Mouse (Mus musculus): Measurements from ENCODE around the gene Hypk. TPM values are rescaled to one million over a fixed set of nuclear protein-coding genes. Genes with fewer than 3 reads are reported as not detected.

Hypk gene
- polyA plus RNA-seq, 1 experiment from 2014 or later: 75.9 TPM

GRCm38 (mm10) chr2:121415103-121415502 lies 38.0 kb upstream of the Hypk start:
- no peaks in the 10 kb centered on the region for H3K4me1 ChIP-seq (replicated peaks; ENCODE audit: control insufficient read depth, insufficient read depth)
- H3K27ac ChIP-seq (replicated peaks): no peak overlapping the region
- peak overlapping the region; percentile 97 for H3K4me3 ChIP-seq (ENCODE audit: low read depth, low read length)
- H3K9ac ChIP-seq (ENCODE audit: low read length): no peak overlapping the region
- no peaks in the 10 kb centered on the region for H3K9me3 ChIP-seq (ENCODE audit: control insufficient read depth, low read length)
- ATAC-seq (ENCODE audit: low FRiP score, low TSS enrichment) (no peak), DNase-seq (ENCODE audit: low spot score) (no peak)
- H3K36me3 ChIP-seq (ENCODE audit: control insufficient read depth, insufficient read depth, low read length): 0 out of 2 replicates have a peak, but pooled peaks cover 2% of the 10 kb centered on the region
- WGBS: 34% methylated on average over 3 of the region's 3 CpGs
- no peak for TF ChIP-seq EP300 (optimal IDR thresholded peaks at IDR 0.05)
- TF ChIP-seq CTCF (IDR thresholded peaks at IDR 0.05; ENCODE audit: low read depth): no peak
- H3K4me2 ChIP-seq (replicated peaks; ENCODE audit: low read depth): peak overlapping the region; percentile 60
- H3K27me3 ChIP-seq (ENCODE audit: control insufficient read depth, insufficient read depth, low read length): no peaks in the 10 kb centered on the region

GRCm38 (mm10) chr2:121415591-121415990 lies 37.5 kb upstream of the Hypk start:
- Histone ChIP-seq H3K9ac (ENCODE audit: low read length) (no peak overlapping the region), H3K4me2 (replicated peaks; ENCODE audit: low read depth) (peak overlapping the region; percentile 60), H3K9me3 (ENCODE audit: control insufficient read depth, low read length) (no peaks in the 10 kb centered on the region), H3K4me1 (replicated peaks; ENCODE audit: control insufficient read depth, insufficient read depth) (no peaks in the 10 kb centered on the region), H3K27ac (replicated peaks) (no peak overlapping the region), H3K27me3 (ENCODE audit: control insufficient read depth, insufficient read depth, low read length) (no peaks in the 10 kb centered on the region), H3K4me3 (ENCODE audit: low read depth, low read length) (peak overlapping the region; percentile 97; the same call in 1 of the 2 replicates), H3K36me3 (ENCODE audit: control insufficient read depth, insufficient read depth, low read length) (0 out of 2 replicates have a peak, but pooled peaks cover 2% of the 10 kb centered on the region)
- WGBS: 61% methylated on average over 3 of the region's 3 CpGs
- DNase-seq (ENCODE audit: low spot score) (no peak), ATAC-seq (ENCODE audit: low FRiP score, low TSS enrichment) (no peak)
- TF ChIP-seq EP300 (optimal IDR thresholded peaks at IDR 0.05) (no peak), CTCF (IDR thresholded peaks at IDR 0.05; ENCODE audit: low read depth) (no peak)

DNA sequence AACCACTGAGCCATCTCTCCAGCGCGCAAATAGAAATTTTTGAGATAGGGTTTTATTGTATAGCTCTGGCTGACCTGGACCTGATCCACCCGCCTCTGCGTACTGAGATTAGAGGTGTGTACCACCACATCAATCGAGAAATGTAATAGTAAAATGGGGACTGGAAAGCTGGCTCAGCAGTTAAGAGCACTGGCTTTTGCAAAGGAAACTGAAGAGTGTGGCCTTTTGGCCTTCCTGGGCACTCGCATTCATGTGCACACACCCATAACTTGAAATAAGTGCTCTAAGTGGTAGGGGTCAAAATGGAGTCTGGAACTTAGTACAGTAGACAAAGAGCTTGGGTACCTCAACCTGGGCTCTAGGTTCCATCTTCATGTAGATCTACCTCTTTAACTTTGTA lies 36.7 kb upstream of the Hypk start:
- no peak overlapping the region for H3K9ac ChIP-seq (ENCODE audit: low read length)
- no peak overlapping the region for H3K27ac ChIP-seq (replicated peaks)
- DNase-seq (ENCODE audit: low spot score) (no peak), ATAC-seq (ENCODE audit: low FRiP score, low TSS enrichment) (no peak)
- H3K9me3 ChIP-seq (ENCODE audit: control insufficient read depth, low read length): no peaks in the 10 kb centered on the region
- H3K4me1 ChIP-seq (replicated peaks; ENCODE audit: control insufficient read depth, insufficient read depth): no peaks in the 10 kb centered on the region
- 59% methylated on average over 6 of the region's 6 CpGs for WGBS
- H3K27me3 ChIP-seq (ENCODE audit: control insufficient read depth, insufficient read depth, low read length): no peaks in the 10 kb centered on the region
- H3K4me2 ChIP-seq (replicated peaks; ENCODE audit: low read depth): no peak overlapping the region
- H3K4me3 ChIP-seq (ENCODE audit: low read depth, low read length): no peak overlapping the region
- 0 out of 2 replicates have a peak, but pooled peaks cover 2% of the 10 kb centered on the region for H3K36me3 ChIP-seq (ENCODE audit: control insufficient read depth, insufficient read depth, low read length)
- TF ChIP-seq CTCF (IDR thresholded peaks at IDR 0.05; ENCODE audit: low read depth): no peak
- TF ChIP-seq EP300 (optimal IDR thresholded peaks at IDR 0.05): no peak

DNA sequence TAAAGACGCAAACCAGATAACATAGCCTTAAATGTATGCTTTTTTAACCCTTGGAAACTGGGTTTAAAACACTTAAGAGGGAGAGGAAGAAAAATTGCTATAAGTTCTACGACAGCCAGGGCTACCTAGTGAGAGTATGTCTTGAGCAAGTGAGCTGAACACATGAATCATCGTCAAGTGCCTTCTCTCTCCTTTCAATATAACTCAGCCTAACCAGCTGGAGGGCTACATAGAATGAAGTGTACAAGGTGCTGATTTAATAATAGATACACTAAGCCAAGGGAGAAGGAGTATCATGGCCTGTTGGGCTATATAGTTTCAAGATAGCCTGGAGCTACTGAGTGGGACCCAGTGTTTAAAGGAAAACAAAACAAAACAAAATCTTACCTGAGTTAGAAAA lies 34.6 kb upstream of the Hypk start:
- Histone ChIP-seq H3K36me3 (ENCODE audit: control insufficient read depth, insufficient read depth, low read length) (0 out of 2 replicates have a peak, but pooled peaks cover 5% of the 10 kb centered on the region), H3K9me3 (ENCODE audit: control insufficient read depth, low read length) (no peaks in the 10 kb centered on the region), H3K27me3 (ENCODE audit: control insufficient read depth, insufficient read depth, low read length) (no peaks in the 10 kb centered on the region), H3K4me1 (replicated peaks; ENCODE audit: control insufficient read depth, insufficient read depth) (no peaks in the 10 kb centered on the region), H3K9ac (ENCODE audit: low read length) (no peak overlapping the region), H3K4me3 (ENCODE audit: low read depth, low read length) (no peak overlapping the region), H3K4me2 (replicated peaks; ENCODE audit: low read depth) (no peak overlapping the region), H3K27ac (replicated peaks) (0 out of 2 replicates have a peak overlapping the region, but pooled peaks have one; percentile 13)
- DNase-seq (ENCODE audit: low spot score) (no peak), ATAC-seq (ENCODE audit: low FRiP score, low TSS enrichment) (no peak)
- TF ChIP-seq CTCF (IDR thresholded peaks at IDR 0.05; ENCODE audit: low read depth): no peak
- no peak for TF ChIP-seq EP300 (optimal IDR thresholded peaks at IDR 0.05)
- 61% methylated on average over 3 of the region's 3 CpGs for WGBS

DNA sequence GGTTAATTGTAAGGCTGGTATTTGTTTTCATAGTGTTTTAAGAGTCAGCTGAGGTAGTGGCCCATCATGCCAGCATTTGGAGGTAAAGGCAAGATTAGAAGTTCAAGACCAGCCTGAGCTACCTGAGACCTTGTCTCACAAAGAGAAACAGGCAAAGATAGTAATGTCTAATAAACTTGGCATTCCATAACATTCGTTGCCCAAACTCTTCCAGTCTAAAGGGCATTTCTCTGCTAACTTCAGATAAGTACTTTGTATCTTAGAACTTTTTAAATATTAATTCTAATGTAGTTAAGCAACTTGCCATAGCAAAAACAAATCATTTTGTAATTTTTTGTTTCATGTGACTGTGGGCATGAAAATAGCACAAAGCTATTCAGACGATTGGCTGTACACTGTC lies 29.9 kb upstream of the Hypk start:
- H3K4me3 ChIP-seq (ENCODE audit: low read depth, low read length): no peak overlapping the region
- no peak for DNase-seq (ENCODE audit: low spot score)
- WGBS: 85% methylated on average over 2 of the region's 2 CpGs
- H3K27ac ChIP-seq (replicated peaks): no peak overlapping the region
- ATAC-seq (ENCODE audit: low FRiP score, low TSS enrichment): no peak
- TF ChIP-seq CTCF (IDR thresholded peaks at IDR 0.05; ENCODE audit: low read depth) (no peak), EP300 (optimal IDR thresholded peaks at IDR 0.05) (no peak)
- peaks cover 12% of the 10 kb centered on the region for H3K36me3 ChIP-seq (ENCODE audit: control insufficient read depth, insufficient read depth, low read length)
- no peaks in the 10 kb centered on the region for H3K4me1 ChIP-seq (replicated peaks; ENCODE audit: control insufficient read depth, insufficient read depth)
- no peak overlapping the region for H3K9ac ChIP-seq (ENCODE audit: low read length)
- H3K9me3 ChIP-seq (ENCODE audit: control insufficient read depth, low read length): no peaks in the 10 kb centered on the region
- H3K27me3 ChIP-seq (ENCODE audit: control insufficient read depth, insufficient read depth, low read length): no peaks in the 10 kb centered on the region
- no peak overlapping the region for H3K4me2 ChIP-seq (replicated peaks; ENCODE audit: low read depth)

DNA sequence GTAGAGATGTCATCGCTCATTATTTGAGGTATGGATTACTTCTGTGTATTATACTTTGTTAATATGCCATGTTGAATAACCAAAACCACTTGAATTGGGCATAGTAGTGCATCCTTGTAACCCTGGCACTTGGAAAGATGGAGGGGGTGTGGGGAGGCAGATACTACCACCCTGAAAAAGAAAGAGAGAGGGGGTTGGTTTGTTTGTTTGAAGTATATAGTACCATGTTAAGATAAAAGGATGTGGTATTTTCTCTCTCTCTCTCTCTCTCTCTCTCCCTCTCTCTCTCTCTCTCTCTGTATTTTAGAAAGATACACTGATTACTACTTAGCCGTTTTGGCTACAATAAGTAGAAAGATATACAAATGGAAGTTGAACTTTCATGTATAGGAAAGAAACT lies 27.2 kb upstream of the Hypk start:
- 86% methylated on average over 2 of the region's 2 CpGs for WGBS
- TF ChIP-seq EP300 (optimal IDR thresholded peaks at IDR 0.05) (no peak), CTCF (IDR thresholded peaks at IDR 0.05; ENCODE audit: low read depth) (no peak)
- H3K36me3 ChIP-seq (ENCODE audit: control insufficient read depth, insufficient read depth, low read length): peaks cover 21% of the 10 kb centered on the region

More for the DNA sequence above, 27.2 kb upstream of the Hypk start:
- Histone ChIP-seq H3K4me1 (replicated peaks; ENCODE audit: control insufficient read depth, insufficient read depth) (no peaks in the 10 kb centered on the region), H3K9me3 (ENCODE audit: control insufficient read depth, low read length) (no peaks in the 10 kb centered on the region), H3K4me2 (replicated peaks; ENCODE audit: low read depth) (no peak overlapping the region), H3K9ac (ENCODE audit: low read length) (no peak overlapping the region), H3K27ac (replicated peaks) (no peak overlapping the region), H3K4me3 (ENCODE audit: low read depth, low read length) (no peak overlapping the region), H3K27me3 (ENCODE audit: control insufficient read depth, insufficient read depth, low read length) (no peaks in the 10 kb centered on the region)
- ATAC-seq (ENCODE audit: low FRiP score, low TSS enrichment) (no peak), DNase-seq (ENCODE audit: low spot score) (no peak)
